Mouse (Mus musculus): ENCODE results near the gene Tbcc. TPM values are rescaled to one million over a fixed set of nuclear protein-coding genes. Genes with fewer than 3 reads are reported as not detected.
A peak's percentile ranks its signal among the peaks of the same experiment; 100 is the strongest.

Gene Tbcc
- total RNA-seq, 4 experiments from 2014 or later, result 26.1 to 38.4 (median 32.5) TPM

GRCm38 (mm10) chr17:46870204-46870798 lies 20.2 kb upstream of the Tbcc start:
- DNase-seq (ENCODE audit: low spot score in 2 of 2), result no peak

GRCm38 (mm10) chr17:46870913-46871312 lies 19.6 kb upstream of the Tbcc start:
- DNase-seq (ENCODE audit: low spot score in 2 of 2), result no peak

GRCm38 (mm10) chr17:46872806-46873205 lies 17.7 kb upstream of the Tbcc start:
- DNase-seq (ENCODE audit: low spot score in 2 of 2), result no peak

GRCm38 (mm10) chr17:46874133-46874532 lies 16.4 kb upstream of the Tbcc start:
- DNase-seq (ENCODE audit: low spot score in 2 of 2), result no peak

- no peak for DNase-seq (ENCODE audit: low spot score in 2 of 2)
Observed at GRCm38 (mm10) chr17:46875626-46876025, 14.9 kb upstream of the Tbcc start.

GRCm38 (mm10) chr17:46876371-46876950 lies 14.0 kb upstream of the Tbcc start:
- no peak for DNase-seq (ENCODE audit: low spot score in 2 of 2)

- DNase-seq (ENCODE audit: low spot score in 2 of 2), result no peak
Observed at GRCm38 (mm10) chr17:46877061-46877460, 13.4 kb upstream of the Tbcc start.

- no peak for DNase-seq (ENCODE audit: low spot score in 2 of 2)
Observed at GRCm38 (mm10) chr17:46879841-46880311, 10.6 kb upstream of the Tbcc start.

GRCm38 (mm10) chr17:46880322-46880721 lies 10.2 kb upstream of the Tbcc start:
- DNase-seq (ENCODE audit: low spot score in 2 of 2), result no peak

- no peak for DNase-seq (ENCODE audit: low spot score in 2 of 2)
Observed at GRCm38 (mm10) chr17:46881728-46882127, 8.8 kb upstream of the Tbcc start.

- DNase-seq (ENCODE audit: low spot score in 2 of 2), result no peak
Observed at GRCm38 (mm10) chr17:46883107-46883506, 7.4 kb upstream of the Tbcc start.

GRCm38 (mm10) chr17:46884766-46885165 lies 5.7 kb upstream of the Tbcc start:
- DNase-seq (ENCODE audit: low spot score in 2 of 2), result no peak

GRCm38 (mm10) chr17:46885218-46885909 lies 5.1 kb upstream of the Tbcc start:
- no peak for DNase-seq (ENCODE audit: low spot score in 2 of 2)

- no peak for DNase-seq (ENCODE audit: low spot score in 2 of 2)
Observed at GRCm38 (mm10) chr17:46885910-46886643, 4.4 kb upstream of the Tbcc start.

- no peak for DNase-seq (ENCODE audit: low spot score in 2 of 2)
Observed at GRCm38 (mm10) chr17:46888511-46889212, 1.8 kb upstream of the Tbcc start.

GRCm38 (mm10) chr17:46889450-46890084 lies 917 bp upstream of the Tbcc start:
- peak; percentile 58 to 71 for DNase-seq (ENCODE audit: low spot score in 2 of 2)

- DNase-seq (ENCODE audit: low spot score in 2 of 2), result peak; percentile 53 to 60
Observed at GRCm38 (mm10) chr17:46890843-46891594, 535 bp downstream of the Tbcc start.

- DNase-seq (ENCODE audit: low spot score in 2 of 2), result no peak
Observed at GRCm38 (mm10) chr17:46895426-46895825, 4.9 kb downstream of the Tbcc start.

- DNase-seq (ENCODE audit: low spot score in 2 of 2), result no peak
Observed at GRCm38 (mm10) chr17:46897221-46897950, 6.9 kb downstream of the Tbcc start.
